Mouse (Mus musculus) gastrocnemius, postnatal 36 days (tissue): ENCODE measurements around the gene Agmat. TPM values are rescaled to one million over a fixed set of nuclear protein-coding genes. Genes with fewer than 3 reads are reported as not detected.

ENCODE experiments used
- DNase-seq, 2 experiments: peaks; one replicate each; pipeline ENCODE4 v3.0.0; 2022
- intact Hi-C: fragments of 180-260 bp; cut with DNase I; formaldehyde crosslinking; loops from one replicate; pipeline ENCODE4 v1.15.1; 2025
- total RNA-seq, 2 experiments: library from RNA; stranded (reverse); gene quantifications; 2 replicates each; pipeline ENCODE4 v1.2.3; 2021

Agmat gene
- total RNA-seq, 2 experiments from 2014 or later, result 0.23 TPM; not detected in 1

DNA sequence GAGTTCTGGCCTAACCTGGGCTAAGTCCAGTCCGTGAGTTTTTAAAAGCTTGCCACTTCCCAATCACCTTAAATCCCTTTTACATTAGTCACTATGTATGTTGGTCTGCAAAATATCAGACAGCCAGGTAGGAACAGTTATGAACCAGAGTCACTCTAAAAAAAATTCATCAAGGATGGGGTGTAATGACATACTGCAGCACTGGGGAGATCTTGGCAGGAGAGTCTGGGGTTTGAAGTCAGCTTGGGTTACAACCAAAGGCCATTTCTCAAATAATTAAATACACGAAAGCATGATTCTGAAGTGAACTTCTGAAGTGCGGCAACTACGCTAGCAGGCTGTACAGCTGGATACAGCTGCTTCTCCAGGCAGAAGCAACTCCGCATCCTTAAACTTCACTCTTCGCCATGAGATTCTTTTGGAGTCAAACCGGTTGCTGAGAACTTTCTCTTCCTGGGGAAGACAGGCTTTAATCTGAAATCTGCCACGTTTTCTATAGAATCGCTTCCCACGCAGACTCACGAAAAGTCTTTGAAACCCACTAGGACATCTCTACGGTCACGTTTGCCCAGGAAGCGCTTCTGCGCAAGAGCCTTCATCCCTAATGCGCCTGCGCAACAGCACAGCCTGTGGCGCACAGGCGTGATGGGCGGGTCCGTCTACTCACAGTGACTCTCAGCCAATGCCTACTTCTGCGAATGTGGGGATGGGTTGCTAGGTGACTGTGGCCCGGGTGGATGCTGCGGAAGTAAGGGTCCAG lies 11.8 kb upstream of the Agmat start:
- intact Hi-C loops, result no loop called here
- DNase-seq, result peak; percentile 79 to 86

DNA sequence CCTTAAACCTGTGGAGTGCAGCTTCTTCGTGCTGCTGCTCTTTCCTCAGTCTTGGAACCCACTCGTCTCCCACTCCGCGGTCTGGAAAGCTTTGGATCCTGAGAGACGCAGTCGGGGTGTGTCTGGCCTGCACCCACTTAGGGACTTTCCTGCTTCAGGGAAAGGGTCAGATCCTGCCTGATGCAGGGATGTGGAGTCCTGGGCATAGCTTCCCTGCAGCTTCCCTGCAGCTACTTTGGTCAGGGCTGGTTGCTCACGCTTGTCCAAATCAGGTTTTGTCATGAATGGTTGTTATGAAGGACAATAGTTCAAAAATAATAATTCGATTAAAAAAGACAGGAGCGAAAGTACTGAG lies 11.3 kb upstream of the Agmat start:
- intact Hi-C loops, result no loop called here
- no peak for DNase-seq

DNA sequence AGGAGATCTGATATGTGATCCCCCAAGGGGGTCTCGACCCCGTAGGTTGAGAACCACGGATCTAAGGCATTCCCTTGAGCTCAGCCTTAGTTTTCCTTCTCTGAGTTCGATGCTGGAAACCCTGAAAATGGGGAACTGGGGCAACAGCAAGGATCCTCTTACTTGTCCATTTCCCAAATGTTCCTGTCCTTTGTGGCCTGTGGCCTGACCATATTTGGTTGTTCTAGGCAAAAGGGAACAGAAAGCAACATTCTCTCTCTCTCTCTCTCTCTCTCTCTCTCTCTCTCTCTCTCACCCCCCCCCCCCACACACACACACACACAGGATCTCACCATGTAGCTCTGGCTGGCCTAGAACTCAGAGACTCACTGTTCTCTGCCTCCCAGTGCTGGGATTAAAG lies 9.6 kb upstream of the Agmat start:
- no peak for DNase-seq
- intact Hi-C loops, result no loop called here

DNA sequence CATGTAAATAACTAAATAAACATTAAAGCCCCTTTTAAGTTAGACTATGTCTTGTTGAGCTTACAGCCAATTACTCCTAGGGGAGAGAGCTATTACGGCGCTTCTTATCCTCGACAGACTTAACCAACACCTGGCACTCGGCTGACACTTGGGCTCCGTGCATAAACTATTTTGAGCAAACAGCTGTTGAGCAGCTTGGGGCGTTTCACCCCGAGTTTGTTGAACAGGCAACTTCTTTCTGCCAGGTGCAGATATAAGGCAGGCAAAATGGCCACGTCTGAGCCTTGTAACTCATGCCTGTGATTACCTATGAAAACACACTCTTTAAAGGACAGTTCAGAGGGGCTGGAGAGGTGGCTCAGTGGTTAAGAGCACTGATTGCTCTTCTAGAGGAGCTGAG lies 8.5 kb upstream of the Agmat start:
- DNase-seq, result no peak
- intact Hi-C loops, result no loop called here

DNA sequence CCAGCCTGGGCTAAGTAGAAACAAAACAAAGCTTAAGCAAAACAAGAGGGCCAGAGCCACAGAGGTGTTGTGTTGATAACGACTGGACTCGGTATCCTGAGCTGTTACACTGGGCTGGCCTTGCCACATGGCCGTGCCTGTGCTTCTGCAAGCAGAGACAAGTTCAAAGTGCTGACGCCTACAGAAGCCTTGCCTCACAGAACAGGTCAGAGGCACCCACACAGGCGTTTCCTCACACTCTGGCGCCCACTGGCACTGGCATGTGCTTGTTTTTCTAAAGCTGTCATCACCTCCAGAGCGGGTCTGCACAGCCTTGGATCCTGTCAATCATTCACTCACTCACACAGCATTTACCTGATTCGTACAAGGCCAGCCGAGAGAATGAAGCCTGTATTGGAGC lies 4.6 kb upstream of the Agmat start:
- DNase-seq, result no peak
- intact Hi-C loops, result no loop called here

DNA sequence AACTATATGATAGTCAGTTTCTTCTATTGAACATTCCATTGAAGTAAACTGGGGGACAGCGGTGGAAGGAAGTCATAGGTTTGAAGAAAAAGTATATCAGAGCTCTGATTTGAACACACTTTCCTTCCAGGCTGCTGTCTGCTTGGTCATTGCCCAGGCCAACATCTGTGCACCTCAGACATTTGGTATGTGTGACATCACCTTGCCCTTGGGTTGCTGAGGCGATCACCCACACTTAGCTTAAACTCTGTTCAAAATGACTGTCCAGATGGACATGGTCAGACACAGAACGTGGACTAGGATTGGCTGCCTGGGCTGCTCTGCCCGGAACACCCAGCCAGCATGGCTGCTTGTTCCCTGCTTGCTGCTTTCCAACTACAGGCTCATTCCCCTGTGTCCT lies 4.1 kb upstream of the Agmat start:
- no peak for DNase-seq
- intact Hi-C loops, result no loop called here

DNA sequence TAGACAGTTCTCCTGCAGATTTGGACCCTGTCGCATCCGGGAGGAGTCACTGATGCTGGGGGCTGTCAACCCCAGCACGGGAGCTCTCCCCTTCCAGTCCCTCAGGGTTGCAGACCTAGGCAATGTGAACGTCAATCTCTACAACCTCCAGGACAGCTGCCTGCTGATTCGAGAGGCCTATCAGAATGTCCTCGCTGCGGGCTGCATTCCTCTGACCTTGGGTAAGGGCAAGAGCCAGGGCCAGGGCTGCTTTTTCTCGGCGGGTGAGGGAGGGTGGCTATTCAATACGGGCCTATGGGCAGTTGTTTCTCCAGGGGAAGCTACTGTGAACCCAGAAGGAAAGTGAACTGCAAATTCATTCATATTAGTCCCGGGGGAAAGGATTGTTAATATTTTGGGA lies 3.1 kb downstream of the Agmat start:
- peak in 1 of 2 experiments; percentile 47 for DNase-seq
- intact Hi-C loops, result no loop called here

DNA sequence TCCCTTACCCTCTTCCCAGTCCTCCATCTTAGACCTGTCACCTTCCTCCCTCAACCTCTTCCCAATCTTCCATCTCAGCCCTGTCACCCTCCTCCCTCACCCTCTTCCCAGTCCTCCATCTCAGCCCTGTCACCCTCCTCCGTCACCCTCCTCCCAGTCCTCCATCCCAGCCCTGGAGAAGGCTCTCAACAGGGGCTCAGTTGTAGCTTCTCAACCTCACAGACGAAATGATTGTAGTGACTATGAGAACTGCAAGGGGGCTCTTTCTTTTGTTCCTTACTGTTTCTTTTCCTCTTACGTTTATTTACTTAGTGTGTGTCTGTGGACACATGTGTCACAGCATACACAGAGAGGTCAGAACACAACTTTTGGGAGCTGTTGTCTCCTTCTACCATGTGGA lies 4.4 kb downstream of the Agmat start:
- no peak for DNase-seq
- intact Hi-C loops, result no loop called here

DNA sequence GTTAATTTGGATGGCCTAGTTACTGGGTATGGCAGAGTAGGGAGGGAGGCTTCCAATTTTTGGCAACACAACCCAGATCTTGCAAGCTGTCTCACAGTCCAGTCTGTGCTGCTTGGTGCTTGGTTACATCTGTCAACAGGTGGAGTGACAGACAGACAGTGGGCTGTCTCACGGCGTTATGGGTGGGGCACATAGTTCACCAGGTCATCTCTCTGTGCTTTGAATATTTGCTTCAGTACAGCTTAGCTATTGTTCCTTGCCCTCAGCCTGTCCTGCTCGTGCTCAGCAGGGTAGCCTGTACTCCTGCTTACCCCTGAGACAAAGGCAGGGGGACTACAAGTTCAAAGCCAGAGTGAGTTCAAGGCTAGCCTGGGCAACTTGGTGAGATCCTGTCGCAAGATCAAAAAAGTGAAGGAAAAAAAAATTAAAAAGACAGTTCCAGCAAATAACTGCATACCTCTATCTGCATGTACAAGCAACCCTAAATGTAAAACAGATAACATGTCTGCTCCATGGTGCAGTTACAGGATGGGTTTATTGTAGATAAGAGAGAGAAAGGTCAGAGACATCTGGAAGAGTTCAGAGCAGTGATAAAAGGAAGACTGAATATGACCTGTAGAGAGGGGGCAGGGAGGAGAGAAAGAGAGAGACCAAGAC lies 5.1 kb downstream of the Agmat start:
- intact Hi-C loops, result no loop called here

DNA sequence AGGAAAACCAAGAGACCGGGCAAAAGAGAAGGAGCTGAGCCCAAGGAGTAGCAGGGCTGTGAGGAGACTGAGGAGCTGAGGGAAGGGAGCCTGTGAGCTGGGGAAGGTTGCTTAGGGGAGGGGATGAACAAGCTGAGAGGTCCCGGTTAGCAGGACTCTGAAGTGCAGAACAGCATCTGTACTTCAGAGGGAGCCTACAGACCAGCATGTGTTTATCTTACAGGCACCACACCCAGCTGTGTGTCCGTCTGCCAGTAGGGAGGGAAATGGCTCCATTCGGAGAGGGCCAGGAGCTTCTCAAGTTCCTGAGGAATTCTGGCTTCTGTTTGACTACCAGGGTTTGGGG lies 5.6 kb downstream of the Agmat start:
- intact Hi-C loops, result no loop called here
- DNase-seq, result no peak

More for the DNA sequence above, 5.1 kb downstream of the Agmat start:
- DNase-seq, result no peak

DNA sequence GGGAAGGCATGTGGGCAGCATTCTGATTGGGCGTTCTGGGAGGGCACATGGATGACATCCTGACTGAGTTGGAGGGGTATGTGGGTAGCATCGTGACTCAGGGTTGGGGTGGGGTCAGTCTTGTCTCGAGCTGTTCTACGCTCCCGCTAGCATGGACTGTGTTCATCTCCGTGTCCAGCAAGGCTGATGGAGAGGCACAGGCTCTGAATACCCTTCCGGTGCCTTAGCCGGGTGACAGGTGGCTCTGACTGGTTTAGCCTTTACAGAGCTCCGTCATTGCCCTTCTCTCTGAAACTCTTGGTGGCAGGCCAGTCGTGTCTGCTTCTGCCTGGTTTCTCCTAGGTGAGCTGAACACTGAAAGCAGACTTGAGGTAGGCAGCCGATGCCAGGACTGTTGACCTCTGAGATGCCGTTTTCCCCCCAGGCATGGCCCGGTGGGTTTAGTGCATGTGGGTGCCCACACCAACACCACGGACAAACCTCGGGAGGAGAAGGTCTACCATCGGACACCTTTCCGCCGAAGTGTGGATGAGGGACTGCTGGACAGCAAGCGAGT lies 9.0 kb downstream of the Agmat start:
- intact Hi-C loops, result no loop called here
- DNase-seq, result no peak

DNA sequence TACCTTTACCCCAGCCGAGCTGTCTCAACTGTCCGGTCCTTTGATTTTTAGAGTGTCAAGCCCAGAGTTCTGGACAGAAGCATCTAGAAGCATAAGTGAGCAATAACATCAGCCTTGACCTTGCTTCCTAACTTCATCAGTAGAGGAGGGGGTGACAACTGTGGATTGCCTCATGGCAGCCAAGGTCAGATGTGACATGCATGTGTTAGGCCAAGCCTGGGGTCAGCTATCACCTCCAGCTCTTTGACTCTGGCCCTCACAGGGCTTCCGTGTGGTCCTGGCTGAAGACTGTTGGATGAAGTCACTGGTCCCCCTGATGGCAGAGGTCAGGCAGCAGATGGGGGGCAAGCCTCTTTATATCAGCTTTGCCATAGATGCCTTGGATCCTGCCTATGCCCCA lies 10.7 kb downstream of the Agmat start:
- no peak for DNase-seq
- intact Hi-C loops, result no loop called here

DNA sequence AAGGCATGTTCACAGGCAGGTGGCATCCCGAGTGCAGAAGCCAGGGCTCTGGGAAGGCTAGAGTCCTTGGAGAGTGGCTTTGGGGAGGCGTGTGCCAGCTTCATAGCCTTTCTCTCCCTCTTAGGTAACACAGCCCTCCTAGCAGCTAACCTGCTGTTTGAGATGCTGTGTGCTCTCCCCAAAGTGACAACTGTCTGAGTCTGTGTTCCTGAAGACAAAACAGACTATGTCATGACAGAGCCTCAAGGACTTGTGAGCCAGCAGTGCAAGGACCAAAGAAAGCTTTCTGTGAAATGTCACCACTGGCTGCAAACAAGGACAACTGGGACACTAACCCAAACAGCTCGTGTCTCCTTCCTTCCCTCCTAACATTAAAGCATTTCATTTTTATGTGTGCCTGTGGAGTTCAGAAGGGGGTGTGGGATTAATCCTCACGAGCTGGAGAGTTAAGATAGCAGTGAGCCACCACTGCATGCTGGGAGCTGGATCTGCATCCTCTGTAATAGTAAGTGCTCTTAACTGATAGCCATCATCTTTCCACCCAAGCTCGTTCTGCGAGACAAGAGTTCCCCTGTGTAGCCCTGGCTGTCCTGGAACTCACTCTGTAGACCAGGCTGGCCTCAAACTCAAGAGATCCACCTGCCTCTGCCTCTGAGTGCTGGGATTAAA lies 12.5 kb downstream of the Agmat start:
- no peak for DNase-seq
- intact Hi-C loops, result no loop called here

DNA sequence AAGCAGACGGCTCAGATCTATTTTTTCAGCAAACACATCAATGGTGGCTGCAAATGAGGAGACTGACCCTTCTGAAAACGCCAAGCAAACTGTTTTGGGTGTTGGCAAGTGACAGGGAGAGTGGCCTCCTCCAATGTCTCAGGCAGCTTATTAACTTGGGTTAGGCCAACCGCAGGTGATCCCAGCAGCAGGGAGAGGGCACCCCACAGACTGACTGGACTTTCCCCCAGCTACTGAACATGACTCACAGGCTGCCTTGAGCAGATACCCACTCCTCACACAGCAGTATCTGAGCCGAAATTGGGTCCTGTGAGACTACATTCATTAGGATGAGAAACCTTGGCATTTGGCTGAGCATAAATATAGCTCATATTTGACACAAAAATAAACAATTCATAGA lies 14.5 kb downstream of the Agmat start:
- no peak for DNase-seq
- intact Hi-C loops, result no loop called here

DNA sequence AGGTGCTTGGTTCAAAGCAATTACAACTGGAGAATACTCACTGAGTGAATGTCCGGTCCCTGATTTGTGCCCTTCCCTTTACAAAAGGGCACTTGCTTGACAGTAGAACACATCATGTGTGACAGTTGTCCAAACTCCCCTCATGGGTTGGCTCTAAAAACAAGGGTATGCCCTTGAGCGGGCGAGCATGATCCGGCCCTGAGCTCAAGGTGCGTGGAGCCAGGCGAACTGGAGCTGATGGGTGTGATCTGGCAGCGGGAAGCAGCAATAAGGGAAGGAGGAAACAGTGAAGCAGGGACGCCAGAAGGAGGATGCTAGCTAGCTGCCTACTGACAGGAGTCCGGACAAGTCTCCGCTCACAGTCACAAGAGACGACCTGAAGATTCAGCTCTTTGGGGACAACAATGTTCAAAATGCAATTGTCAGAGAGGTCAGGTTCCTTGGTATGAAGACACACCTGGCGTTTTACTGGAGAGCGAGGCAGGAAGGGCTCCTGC lies 15.7 kb downstream of the Agmat start:
- no peak for DNase-seq
- intact Hi-C loops, result no loop called here

DNA sequence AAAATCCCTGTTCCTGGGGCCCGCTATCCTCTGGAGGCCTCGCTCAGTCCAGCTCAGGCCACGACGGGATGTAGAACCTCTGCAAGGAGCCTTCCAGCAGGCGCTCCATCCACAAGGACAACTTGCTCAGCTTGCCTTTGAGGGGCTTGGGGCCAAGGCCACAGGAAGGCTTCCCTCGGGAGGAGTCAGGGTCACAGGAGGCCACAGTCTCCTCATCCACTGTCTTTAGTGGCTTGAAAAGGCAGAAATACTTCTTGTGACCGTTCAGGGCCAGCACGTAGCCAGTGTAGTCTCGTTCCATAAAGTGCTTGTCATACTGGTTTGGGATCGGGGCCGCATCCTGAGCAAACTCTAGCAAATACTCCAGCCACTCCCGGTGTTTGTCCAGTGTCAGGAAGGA lies 17.0 kb downstream of the Agmat start:
- intact Hi-C loops, result no loop called here

DNA sequence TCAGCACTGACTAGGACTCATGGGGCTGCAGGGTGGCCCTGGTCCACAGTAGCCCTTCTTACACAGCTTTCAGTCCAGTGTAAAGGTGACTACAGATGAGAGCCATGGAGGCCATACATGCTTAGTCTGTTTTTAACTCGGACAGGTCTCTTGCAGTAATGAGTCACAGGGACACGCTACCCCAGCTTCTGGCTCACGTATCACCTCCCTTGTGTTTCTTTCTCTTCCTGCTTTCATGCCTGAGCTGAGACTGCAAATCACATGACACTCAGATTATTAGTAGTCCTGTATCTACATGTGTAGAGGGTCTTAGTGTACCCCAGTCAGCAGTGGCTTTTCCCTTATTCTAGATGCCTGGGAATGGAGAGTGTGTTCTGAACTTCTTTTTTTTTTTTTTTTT lies 18.5 kb downstream of the Agmat start:
- DNase-seq, result no peak
- intact Hi-C loops, result no loop called here

More for the DNA sequence above, 17.0 kb downstream of the Agmat start:
- DNase-seq, result no peak

DNA sequence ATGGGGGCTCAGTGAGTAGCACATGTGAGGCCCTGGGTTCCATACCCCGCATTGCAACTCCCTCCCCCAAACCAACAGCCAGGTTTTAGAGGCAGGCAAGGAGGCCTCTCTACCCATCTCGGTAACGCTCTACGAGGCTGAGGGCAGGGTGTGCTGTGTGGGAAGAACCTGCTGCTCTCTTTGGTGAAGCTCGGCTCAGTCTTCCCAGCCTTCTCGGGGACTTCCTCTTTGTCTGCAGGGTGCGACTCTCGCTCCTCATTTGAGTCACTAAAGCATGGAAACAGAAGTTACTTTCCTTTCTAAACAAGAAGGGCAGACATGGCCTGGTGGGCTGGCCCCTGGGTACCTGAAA lies 19.8 kb downstream of the Agmat start:
- DNase-seq, result no peak
- intact Hi-C loops, result no loop called here

DNA sequence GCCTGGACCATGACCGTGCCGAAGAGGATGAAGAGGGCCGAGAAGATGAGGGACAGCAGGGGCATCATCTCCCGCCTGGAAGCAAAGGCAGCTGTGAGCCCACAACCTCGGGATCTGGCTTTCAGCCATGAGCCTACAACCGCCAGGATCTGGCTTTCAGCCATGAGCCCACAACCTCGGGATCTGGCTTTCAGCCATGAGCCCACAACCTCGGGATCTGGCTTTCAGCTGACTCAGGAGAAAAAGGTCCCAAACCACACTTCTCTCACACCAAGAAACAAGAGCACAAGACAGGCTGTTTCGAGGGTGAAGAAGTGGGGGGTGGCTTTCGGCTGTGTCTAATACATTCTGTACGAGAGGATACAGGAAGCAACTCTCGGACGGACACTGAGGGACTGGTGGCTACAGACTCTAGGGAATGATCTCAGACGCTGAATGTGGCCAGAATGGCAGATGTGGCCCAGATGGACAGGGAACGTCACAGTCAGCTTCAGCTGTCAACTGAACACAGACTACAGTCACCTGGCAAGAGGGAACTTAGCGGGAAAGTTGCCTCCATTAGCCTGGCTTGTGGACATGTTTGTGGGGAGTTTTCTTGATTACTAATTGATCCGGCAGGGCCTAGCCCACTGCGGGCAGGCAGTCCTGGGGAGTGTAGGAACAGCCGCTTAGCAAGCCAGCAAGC lies 20.3 kb downstream of the Agmat start:
- intact Hi-C loops, result no loop called here
- DNase-seq, result no peak

DNA sequence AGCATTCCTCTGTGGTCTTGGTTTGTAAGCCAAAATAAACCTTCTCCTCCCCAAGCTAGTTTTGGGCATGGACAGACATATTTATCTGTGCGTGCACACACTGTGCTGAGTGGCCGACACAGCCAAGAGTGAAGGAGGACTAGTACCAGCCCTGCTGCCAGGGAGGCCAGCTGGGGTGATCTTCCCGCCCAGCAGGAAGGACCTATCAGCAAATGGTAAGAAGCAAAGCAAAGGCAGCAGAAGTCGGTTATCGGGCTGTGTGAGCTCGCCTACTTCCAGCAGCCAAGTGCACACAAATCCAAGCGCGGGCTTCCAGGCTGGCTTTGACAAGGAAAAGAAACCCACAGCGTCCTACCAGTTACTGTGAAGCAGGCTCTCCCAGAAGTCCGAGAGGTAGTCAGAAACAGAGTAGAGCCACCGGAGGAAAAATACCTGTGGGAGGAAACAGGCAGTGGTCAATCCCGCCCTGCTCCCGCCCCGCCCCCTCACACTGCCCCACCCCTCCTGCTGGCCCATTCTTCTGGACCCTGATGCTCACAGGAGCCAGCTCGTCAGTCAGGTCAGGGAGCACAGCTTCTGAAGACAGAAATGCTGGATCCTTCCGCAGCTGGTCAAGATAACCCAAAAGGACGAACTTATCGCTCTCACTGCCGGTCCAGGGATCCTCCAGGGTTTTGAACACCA lies 21.0 kb downstream of the Agmat start:
- DNase-seq, result no peak

More for the DNA sequence above, 21.0 kb downstream of the Agmat start:
- intact Hi-C loops, result no loop called here
